Mouse (Mus musculus): Measurements from ENCODE around the gene Tnnt3. TPM values are rescaled to one million over a fixed set of nuclear protein-coding genes. Genes with fewer than 3 reads are reported as not detected.

The Tnnt3 gene
- polyA plus RNA-seq, 1 experiment from 2014 or later: 17.1 TPM

DNA sequence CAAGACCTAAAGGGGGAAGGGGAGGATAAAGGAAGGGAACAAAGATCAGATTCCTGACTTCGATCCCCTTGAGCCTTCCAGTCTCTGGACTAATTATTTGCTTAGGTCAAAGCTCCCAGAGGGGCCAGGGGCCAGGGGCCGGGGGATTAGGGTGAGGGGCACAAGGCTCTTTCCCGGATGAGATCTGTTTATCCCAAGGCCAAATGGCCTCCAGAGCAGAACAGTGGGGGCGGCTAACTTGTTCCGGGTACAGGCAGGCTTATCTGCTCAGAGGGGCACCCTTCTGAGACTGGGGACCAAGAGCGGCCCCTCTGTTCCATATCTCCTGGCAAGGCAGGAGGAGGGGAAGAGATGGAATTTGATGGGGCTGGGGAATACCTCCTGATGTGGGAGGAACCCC, 59.1 kb downstream of the Tnnt3 start:
- no peaks in the 10 kb centered on the region for H3K27me3 ChIP-seq (ENCODE audit: control insufficient read depth, insufficient read depth, low read length)
- no peak overlapping the region for H3K4me2 ChIP-seq (ENCODE audit: low read depth, low read length)
- H3K9me3 ChIP-seq (replicated peaks; ENCODE audit: control insufficient read depth, low read length): no peaks in the 10 kb centered on the region
- no peak overlapping the region for H3K9ac ChIP-seq (ENCODE audit: low read length)
- peaks cover 32% of the 10 kb centered on the region for H3K4me1 ChIP-seq (ENCODE audit: control insufficient read depth, insufficient read depth, low read length)
- no peaks in the 10 kb centered on the region for H3K36me3 ChIP-seq (ENCODE audit: control insufficient read depth, insufficient read depth)
- no peak for ATAC-seq (replicated peaks; ENCODE audit: extremely low read depth, insufficient read depth, low FRiP score)
- no peak overlapping the region for H3K4me3 ChIP-seq (ENCODE audit: low read length)
- no peak overlapping the region for H3K27ac ChIP-seq (ENCODE audit: low read length)
- 37% methylated on average over 6 of the region's 6 CpGs for WGBS

GRCm38 (mm10) chr7:142558511-142559146, 60.0 kb downstream of the Tnnt3 start:
- no peak overlapping the region for H3K4me2 ChIP-seq (ENCODE audit: low read depth, low read length)
- no peak overlapping the region for H3K4me3 ChIP-seq (ENCODE audit: low read length)
- H3K36me3 ChIP-seq (ENCODE audit: control insufficient read depth, insufficient read depth): no peaks in the 10 kb centered on the region
- WGBS: 90% methylated on average over 9 of the region's 9 CpGs
- H3K9me3 ChIP-seq (replicated peaks; ENCODE audit: control insufficient read depth, low read length): no peaks in the 10 kb centered on the region
- H3K4me1 ChIP-seq (ENCODE audit: control insufficient read depth, insufficient read depth, low read length): peaks cover 24% of the 10 kb centered on the region
- H3K27me3 ChIP-seq (ENCODE audit: control insufficient read depth, insufficient read depth, low read length): no peaks in the 10 kb centered on the region
- ATAC-seq (replicated peaks; ENCODE audit: extremely low read depth, insufficient read depth, low FRiP score): no peak
- no peak overlapping the region for H3K27ac ChIP-seq (ENCODE audit: low read length)
- H3K9ac ChIP-seq (ENCODE audit: low read length): no peak overlapping the region

- Histone ChIP-seq H3K27ac (ENCODE audit: low read length) (no peak overlapping the region), H3K9me3 (replicated peaks; ENCODE audit: control insufficient read depth, low read length) (no peaks in the 10 kb centered on the region), H3K4me2 (ENCODE audit: low read depth, low read length) (no peak overlapping the region), H3K27me3 (ENCODE audit: control insufficient read depth, insufficient read depth, low read length) (no peaks in the 10 kb centered on the region), H3K9ac (ENCODE audit: low read length) (no peak overlapping the region), H3K4me1 (ENCODE audit: control insufficient read depth, insufficient read depth, low read length) (peaks cover 13% of the 10 kb centered on the region), H3K36me3 (ENCODE audit: control insufficient read depth, insufficient read depth) (no peaks in the 10 kb centered on the region), H3K4me3 (ENCODE audit: low read length) (no peak overlapping the region)
- WGBS: 48% methylated on average over 5 of the region's 5 CpGs
- no peak for ATAC-seq (replicated peaks; ENCODE audit: extremely low read depth, insufficient read depth, low FRiP score)
Measured at GRCm38 (mm10) chr7:142559651-142560175, 61.1 kb downstream of the Tnnt3 start.

GRCm38 (mm10) chr7:142560942-142561855, 62.6 kb downstream of the Tnnt3 start:
- 29% methylated on average over 18 of the region's 18 CpGs for whole genome bisulfite sequencing
- Histone ChIP-seq H3K9ac (ENCODE audit: low read length) (no peak overlapping the region), H3K27ac (ENCODE audit: low read length) (no peak overlapping the region), H3K4me1 (ENCODE audit: control insufficient read depth, insufficient read depth, low read length) (peaks cover 10% of the 10 kb centered on the region), H3K36me3 (ENCODE audit: control insufficient read depth, insufficient read depth) (no peaks in the 10 kb centered on the region), H3K9me3 (replicated peaks; ENCODE audit: control insufficient read depth, low read length) (no peaks in the 10 kb centered on the region), H3K4me2 (ENCODE audit: low read depth, low read length) (no peak overlapping the region), H3K27me3 (ENCODE audit: control insufficient read depth, insufficient read depth, low read length) (no peaks in the 10 kb centered on the region), H3K4me3 (ENCODE audit: low read length) (no peak overlapping the region)
- no peak for ATAC-seq (replicated peaks; ENCODE audit: extremely low read depth, insufficient read depth, low FRiP score)

DNA sequence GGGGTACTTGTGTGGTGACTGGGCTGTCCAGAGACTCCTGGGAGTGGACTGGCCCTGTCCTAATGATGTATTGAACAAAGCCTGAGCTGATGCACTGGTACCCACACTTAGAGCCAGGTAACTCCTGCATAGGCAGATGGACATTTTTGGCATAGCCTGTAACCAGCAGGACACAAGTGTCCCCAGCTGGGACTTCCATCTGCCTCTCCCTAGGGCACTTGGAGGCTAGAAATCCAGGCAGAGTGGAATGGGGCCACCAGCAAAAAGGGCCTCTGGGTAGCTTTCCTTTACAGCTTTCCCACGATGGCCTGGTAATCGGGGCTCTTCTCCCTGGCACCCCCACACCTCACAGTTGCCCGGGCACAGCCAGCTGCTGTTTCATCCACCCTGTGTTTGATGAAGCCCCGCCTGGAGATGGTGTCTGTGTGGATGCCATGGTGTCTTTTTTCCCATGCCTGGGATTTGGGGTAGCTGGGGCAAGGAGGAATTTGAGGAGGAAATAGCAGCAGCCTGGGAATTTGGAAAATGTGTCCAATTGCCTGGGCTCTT, 63.3 kb downstream of the Tnnt3 start:
- no peak for ATAC-seq (replicated peaks; ENCODE audit: extremely low read depth, insufficient read depth, low FRiP score)
- Histone ChIP-seq H3K9me3 (replicated peaks; ENCODE audit: control insufficient read depth, low read length) (no peaks in the 10 kb centered on the region), H3K4me1 (ENCODE audit: control insufficient read depth, insufficient read depth, low read length) (peaks cover 10% of the 10 kb centered on the region), H3K4me2 (ENCODE audit: low read depth, low read length) (no peak overlapping the region), H3K4me3 (ENCODE audit: low read length) (no peak overlapping the region), H3K27me3 (ENCODE audit: control insufficient read depth, insufficient read depth, low read length) (no peaks in the 10 kb centered on the region), H3K9ac (ENCODE audit: low read length) (no peak overlapping the region), H3K27ac (ENCODE audit: low read length) (no peak overlapping the region), H3K36me3 (ENCODE audit: control insufficient read depth, insufficient read depth) (no peaks in the 10 kb centered on the region)
- WGBS: 71% methylated on average over 4 of the region's 4 CpGs

- no peaks in the 10 kb centered on the region for H3K27me3 ChIP-seq (ENCODE audit: control insufficient read depth, insufficient read depth, low read length)
- H3K36me3 ChIP-seq (ENCODE audit: control insufficient read depth, insufficient read depth): no peaks in the 10 kb centered on the region
- no peak overlapping the region for H3K27ac ChIP-seq (ENCODE audit: low read length)
- no peak overlapping the region for H3K4me3 ChIP-seq (ENCODE audit: low read length)
- H3K4me2 ChIP-seq (ENCODE audit: low read depth, low read length): no peak overlapping the region
- ATAC-seq (replicated peaks; ENCODE audit: extremely low read depth, insufficient read depth, low FRiP score): no peak
- H3K9me3 ChIP-seq (replicated peaks; ENCODE audit: control insufficient read depth, low read length): no peaks in the 10 kb centered on the region
- H3K4me1 ChIP-seq (ENCODE audit: control insufficient read depth, insufficient read depth, low read length): peaks cover 13% of the 10 kb centered on the region
- WGBS: 58% methylated on average over 6 of the region's 6 CpGs
- no peak overlapping the region for H3K9ac ChIP-seq (ENCODE audit: low read length)
Measured at GRCm38 (mm10) chr7:142563168-142563567, 64.5 kb downstream of the Tnnt3 start.

GRCm38 (mm10) chr7:142564955-142565643, 66.5 kb downstream of the Tnnt3 start:
- WGBS: 66% methylated on average over 11 of the region's 11 CpGs
- peaks cover 26% of the 10 kb centered on the region for H3K4me1 ChIP-seq (ENCODE audit: control insufficient read depth, insufficient read depth, low read length)
- no peak overlapping the region for H3K4me3 ChIP-seq (ENCODE audit: low read length)
- H3K9me3 ChIP-seq (replicated peaks; ENCODE audit: control insufficient read depth, low read length): no peaks in the 10 kb centered on the region
- no peaks in the 10 kb centered on the region for H3K36me3 ChIP-seq (ENCODE audit: control insufficient read depth, insufficient read depth)
- no peaks in the 10 kb centered on the region for H3K27me3 ChIP-seq (ENCODE audit: control insufficient read depth, insufficient read depth, low read length)
- no peak overlapping the region for H3K4me2 ChIP-seq (ENCODE audit: low read depth, low read length)
- H3K27ac ChIP-seq (ENCODE audit: low read length): no peak overlapping the region
- H3K9ac ChIP-seq (ENCODE audit: low read length): no peak overlapping the region
- no peak for ATAC-seq (replicated peaks; ENCODE audit: extremely low read depth, insufficient read depth, low FRiP score)
